Mouse (Mus musculus) retina, adult 2 months (tissue): Measurements from ENCODE around the gene Six6.

Experiments
- DNase-seq: peaks from one replicate; pipeline ENCODE4 v3.0.0-alpha.2; 2012; ENCODE audit warnings: low read depth, low spot score

The Six6 gene

DNA sequence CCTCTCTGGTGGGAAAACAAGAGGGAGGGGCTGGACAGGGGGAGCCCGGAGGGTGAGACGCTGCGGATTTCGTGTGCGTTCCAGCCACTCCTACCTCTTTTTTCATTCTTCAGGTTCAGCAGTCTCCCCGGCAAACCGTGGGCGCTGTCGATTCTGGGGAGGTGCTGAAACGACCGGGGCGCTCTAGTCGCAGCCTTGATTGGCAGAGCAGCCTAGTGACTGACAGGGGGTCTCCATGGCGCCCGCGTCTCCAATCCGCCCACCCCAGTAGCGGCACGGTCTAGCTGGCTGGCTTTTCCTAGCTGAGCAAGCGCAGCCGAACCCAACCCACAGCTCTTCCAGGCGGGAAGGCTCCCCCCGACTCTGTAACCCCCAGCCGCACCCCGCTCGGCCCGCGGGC lies at the start of gene Six6:
TSS of gene Six6 (plus strand) at position 277 of the 400 bp plus-strand sequence.
- no peak for DNase-seq

DNA sequence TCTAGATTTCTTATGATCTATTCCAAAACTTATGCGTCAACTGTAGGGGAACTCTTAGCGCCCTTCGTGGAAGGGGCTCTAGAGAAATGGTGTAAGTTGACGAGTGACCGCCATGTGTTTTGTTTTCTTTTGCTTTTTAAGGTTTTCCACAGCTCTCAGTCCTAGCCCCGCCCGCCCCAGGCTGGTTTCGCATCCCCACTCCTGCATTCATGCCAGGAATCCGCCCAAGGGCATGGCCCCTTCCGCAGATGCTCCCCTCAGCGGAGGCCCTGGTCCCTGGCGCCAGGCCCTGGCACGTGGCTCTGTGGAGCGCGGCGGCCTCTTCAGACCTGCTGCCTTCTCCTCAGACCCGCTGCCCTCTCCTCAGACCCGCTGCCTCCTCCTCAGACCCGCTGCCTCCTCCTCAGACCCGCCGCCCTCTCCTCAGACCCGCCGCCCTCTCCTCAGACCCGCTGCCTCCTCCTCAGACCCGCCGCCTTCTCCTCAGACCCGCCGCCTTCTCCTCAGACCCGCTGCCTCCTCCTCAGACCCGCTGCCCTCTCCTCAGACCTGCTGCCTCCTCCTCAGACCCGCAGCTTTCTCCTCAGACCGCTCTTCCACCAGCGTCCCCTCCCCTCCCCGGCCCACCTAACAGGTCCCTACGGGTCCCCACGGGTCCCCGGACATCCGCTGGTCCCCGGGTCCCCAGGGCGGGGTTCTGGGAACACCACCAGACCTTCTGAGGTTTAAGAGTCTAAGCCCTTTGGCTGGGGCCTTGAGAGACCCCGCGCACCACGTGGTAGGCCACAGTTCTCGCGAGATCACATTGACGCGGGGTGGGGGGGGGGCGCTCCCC lies 22.3 kb upstream of the Six6 start:
- no peak for DNase-seq

DNA sequence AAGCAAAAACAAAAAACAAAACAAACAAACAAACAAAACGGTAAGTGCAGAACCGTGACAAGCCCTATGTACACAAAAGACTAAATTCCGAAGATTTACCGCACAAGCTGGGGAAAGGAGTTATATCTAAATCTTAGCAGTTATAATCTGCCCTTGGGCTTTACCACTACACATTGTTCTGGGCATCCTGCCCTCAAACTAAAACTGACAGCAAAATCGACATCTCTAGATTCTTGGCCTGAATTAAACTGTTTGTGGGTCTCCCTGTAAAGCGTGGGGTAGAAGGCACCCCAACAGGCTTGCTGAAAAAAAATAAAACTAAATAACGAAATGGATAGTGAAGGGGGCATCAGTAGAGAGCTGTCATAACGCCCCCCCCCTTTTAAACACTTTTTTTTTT lies 2.9 kb upstream of the Six6 start:
- no peak for DNase-seq

DNA sequence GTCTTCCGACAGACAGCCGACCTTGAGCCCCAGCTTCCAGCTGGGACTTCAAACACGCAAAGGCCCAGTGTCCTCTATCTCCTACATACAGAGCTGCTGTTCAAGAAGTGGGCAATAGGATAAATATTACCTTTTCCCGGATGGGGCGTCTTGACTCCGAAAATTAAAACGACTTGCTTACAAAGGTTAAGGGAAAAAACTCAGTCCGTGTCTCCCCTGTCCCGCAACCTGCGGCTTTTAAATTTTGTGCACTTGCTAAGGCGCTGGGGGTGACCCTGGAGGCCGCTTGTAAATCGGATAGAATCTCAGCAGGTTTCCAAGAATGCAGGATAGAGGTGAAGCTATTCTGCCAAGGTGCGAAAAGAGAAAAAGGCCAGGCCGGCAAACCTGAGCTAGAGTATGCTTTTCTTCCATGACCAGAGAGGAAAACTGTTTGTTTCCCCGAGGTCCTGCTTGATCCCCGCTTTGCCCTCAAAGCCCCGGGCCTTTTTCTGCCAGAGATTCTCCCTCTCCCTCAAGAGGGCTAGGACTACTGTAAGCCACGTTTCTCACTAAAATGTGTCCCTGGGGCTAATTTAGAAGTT lies 2.1 kb upstream of the Six6 start:
- no peak for DNase-seq

DNA sequence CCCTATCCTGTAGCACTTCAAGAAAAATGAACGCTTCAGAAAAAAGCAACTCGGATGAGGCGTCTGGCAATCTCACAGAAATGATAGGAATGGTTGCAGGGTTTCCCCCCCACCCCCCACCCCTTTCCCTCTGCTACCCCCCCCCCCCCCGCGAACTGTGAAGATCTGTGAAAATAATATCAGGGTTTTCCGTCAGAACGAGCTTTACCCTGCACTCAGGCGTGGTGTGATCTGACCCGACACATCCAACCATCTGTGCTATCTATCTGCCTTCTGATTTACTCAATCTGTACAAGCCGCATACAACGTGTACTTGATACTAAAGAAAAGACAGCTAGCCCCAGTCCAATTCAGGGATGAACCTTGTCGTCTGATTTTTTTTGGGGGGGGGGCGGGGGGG lies 1.5 kb upstream of the Six6 start:
- no peak for DNase-seq

DNA sequence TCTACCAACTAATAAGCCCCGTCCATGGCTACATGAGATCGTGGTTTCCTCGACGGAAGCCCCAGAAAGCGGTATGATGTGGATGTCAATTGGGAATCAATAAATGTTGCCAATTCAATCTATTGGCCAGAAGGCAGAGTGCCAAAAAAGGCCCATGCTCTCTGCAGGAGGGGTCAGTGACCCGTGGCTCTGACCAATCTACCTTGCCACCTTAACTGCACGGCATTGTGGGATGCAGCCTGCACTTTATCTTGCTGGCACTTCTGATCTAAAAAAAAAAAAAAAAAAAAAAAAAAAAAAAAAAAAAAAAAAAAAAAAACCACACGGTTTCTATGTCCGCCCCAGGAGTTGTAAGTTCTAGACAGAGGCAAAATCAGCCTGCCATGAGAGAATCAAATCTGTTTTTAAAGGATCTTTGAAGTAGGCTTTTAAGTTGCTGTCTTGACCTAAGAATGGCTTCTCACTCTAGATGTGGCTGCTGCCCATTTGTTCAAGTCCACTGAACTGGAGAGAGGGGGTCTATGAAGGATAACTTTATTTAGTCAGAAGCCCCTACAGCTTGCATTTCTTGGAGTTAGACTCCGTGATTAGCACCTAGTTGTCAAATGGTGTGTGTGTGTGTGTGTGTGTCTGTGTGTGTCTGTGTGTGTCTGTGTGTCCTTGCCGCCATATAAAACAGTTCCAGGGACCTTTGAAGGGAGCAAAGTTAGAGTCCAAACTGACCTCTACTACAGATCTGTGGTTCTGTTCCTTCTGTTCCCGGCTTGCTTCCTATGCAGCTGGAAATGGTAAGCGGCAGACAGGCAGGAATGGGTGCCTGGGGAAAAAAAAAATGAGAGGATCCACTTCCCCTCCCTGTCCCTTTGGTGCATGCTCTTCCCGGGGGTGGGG lies 847 bp upstream of the Six6 start:
- DNase-seq, result no peak

DNA sequence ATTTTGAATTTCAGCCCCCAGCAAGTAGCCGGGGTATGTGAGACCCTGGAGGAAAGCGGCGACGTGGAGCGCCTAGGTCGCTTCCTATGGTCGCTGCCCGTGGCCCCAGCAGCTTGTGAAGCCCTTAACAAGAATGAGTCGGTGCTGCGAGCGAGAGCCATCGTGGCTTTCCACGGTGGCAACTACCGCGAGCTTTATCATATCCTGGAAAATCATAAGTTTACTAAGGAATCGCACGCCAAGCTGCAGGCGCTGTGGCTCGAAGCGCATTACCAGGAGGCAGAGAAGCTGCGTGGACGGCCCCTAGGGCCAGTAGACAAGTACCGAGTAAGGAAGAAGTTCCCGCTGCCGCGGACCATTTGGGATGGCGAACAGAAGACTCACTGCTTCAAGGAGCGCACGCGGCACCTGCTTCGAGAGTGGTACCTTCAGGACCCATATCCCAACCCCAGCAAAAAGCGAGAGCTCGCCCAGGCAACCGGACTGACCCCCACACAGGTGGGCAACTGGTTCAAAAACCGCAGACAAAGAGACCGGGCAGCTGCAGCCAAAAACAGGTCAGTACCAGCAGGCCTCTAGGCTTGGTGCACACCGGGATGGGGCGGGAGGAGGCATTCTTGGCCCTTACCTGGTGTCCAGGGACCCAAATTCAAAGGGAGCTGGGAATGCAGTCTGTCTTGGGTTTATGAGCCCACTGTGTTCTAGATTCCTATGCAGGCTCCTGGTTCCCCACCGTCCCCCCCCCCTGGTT lies 554 bp downstream of the Six6 start, which contains the start of gene 4930447C04Rik:
TSS of gene 4930447C04Rik (minus strand) at position 704 of the 751 bp plus-strand sequence.
- DNase-seq, result no peak

DNA sequence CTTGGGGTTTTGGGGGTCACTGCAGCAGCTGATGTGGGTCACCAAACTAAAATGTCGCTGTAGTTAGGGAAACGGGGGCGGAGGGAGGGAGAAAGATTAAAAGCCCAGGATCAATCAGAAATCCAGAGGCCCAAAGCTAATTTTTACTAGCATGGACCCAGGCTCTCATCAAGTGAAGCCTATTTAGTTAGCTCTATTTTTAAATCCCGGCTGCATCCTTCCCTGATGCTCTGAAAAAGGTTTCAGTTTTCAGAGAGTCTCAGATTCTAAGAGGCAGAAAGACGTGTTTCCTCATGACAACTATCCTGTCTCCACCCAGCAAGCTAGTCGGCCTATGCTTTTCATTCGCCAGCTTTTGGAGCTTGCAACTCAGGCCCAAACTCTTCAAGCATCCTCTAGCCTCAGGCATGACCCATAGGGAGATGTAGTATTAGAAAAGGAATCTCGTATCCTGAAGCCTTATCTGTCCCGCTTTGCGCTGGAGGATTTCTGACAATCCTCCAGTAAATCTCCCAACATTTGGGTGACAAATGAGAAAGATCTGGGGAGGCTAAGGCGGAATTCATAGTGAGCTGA lies 1.2 kb downstream of the Six6 start:
- DNase-seq, result no peak

DNA sequence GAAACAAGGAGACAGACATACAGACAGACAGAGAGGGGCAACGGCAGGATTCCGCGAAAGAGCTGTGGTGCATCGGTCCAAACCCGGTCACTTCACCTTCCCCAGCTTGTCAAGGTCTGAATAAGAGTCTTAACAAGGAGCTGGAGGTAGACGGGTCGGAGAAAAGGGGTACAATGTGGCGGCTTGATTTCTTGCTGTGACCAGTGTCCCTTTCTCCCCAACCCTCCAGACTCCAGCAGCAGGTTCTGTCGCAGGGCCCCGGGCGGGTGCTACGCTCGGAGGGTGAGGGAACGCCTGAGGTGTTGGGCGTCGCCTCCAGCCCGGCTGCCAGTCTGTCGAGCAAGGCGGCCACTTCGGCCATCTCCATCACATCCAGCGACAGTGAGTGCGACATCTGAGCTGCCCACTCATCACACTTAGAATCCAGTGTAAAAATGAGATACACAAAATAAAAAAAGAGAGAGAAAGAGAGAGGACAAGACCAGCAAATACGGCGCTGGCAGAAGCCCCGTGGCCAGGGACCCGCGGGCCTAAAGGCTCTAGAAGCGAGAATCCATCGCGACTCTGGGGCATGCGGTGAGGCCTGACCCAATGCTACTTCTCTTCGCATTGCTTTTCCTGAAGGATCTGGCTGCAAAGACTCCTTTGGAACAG lies 1.8 kb downstream of the Six6 start:
- no peak for DNase-seq

DNA sequence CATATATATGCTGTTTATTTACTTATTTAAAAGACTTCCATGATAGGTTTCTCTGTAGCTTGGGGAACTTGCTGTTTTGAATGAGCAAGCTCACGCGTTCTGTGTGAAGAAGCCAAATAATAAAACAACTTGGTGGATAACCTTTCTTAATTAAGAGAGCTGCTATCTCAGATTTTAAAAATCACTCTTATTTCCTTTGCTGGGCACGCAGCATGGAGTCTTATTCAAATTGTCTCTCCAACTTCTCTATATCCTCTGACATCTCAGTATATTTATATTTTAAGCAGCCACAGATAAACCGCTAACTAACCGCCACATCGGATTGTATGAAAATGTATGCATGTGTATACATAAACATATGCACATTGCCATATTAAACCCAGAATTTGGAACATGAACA lies 2.5 kb downstream of the Six6 start:
- DNase-seq, result no peak

DNA sequence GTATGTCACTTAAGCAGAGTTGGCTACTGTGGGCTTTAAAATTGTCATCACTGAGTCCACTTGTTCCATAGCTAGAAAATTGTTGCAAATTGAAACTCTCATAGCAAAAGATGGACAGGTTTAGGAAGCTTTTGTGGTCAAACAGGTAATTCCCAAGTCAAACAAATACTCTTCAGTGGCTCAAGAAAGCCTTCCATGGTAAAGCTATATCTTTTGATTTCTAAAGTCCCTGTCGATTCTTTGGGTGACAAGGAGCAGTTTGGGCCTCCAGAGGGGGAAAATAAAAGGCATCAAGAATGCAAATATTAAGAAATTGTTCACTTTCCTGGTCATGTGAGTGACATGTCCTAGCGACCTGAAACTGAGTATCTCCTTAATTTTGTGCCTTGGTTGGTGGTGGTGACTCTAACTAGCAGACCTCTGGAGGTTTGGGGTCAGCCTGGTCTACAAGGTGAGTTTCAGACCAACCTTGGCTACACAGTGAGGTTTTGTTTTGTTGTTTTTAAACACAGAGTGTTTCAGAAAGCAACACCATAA lies 4.0 kb downstream of the Six6 start:
- no peak for DNase-seq

DNA sequence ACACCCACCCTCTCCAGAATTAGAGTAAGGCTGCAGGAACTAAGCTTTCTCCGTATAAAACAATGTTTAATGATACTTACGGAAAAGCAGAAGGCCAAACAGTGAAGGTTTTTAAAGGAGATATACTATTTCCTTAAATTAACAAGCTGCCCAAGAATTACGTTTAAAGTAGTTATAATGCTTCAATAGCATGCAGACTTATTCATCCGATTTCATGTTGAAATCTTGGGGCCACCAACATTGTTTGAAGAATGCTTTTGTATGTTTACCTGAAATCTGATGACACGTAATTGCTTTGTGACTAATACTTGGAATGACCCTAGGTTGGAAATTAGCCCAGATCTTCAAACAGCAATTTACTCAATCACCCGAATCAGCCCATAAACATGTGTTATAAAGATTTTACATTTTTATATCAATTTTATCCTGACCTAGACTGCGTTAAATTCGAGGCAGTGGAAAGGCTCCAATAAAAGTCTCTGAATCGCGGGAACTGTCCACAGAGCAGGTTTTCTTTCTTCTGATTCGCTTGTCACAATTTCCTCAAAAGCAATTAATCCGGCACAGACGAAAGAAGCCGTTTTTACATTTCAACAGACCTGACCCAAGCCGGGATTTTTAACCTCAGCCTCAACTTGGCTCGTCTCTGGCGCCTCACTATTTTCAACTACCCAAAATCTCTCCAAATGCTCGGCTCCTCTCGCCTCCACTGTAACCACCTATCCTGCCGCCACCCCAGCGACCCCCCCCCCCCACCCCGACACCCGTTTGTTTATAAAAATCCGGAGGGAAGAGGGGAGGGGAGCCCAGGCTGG lies 4.9 kb downstream of the Six6 start:
- DNase-seq, result no peak

DNA sequence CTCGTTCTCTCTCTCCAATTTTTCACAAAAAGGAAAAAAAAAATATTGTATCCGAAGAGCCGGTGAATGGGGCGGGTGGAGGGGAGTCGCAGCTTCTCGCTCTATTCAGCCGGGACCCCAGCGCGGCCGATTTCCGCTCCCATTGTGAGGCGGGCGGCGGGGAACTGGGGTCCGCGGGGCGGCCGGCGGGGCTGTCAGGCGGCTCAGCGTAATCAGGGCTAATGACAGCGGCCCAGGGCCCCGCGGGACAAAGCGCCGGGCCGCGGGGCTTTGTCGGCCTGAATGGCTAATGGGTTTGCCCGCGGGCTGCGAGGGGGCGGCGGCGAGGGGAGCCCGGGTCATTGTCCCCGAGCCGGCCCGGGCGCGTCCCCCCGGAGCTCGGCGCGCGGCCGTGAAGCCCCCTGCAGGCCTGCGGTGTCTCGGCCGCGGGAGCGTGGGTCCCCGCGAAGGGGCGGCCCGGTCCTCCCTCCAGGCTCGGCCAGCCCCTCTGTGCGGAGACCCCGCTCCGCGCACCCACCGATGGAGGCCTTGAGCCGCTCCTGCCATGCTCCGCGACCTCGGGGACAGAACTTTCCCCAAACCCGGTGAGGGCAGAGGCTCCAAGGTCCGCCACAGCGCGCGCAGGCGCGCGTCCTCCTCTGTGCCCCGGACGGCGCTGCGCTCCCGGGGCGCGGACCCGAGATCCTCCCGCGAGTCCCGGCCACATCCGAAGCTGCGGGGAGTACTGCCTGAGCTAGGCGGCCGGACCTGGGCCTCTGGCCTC lies 5.8 kb downstream of the Six6 start:
- DNase-seq, result no peak

DNA sequence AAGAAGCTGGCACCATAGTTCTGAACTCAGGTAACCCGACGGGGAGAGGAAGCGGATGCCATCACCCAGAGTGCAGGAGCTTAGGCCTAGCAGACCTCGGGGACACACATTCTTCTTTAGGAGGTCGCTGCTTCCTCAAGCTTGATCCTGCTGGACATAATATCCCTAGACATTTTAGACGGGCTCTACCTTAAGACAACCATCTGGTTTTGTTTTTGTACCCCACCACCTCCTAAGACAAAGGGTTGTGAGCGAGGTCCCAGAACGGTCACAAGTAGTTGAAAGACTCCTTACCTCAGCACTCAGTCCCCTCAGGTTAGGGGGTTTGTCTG lies 6.3 kb downstream of the Six6 start:
- no peak for DNase-seq

DNA sequence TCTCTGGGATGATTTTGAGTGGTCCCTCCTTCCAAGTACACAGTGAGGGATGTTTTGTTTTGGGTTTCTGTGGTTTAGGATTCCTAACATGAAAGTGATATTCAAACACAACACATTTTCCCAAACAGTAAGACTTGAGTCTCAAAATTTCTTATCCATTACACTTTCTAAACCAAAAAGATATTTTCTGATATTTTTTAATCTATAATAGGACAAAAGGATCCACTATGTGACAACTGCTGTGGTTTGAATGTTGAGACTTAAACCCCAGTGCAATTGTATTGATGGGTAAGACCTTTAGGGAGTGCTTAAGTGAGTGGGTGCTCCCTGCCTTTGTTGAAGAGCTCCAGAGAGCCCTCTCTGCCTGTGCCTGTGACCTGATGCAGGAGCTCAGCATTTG lies 7.1 kb downstream of the Six6 start:
- DNase-seq, result no peak

DNA sequence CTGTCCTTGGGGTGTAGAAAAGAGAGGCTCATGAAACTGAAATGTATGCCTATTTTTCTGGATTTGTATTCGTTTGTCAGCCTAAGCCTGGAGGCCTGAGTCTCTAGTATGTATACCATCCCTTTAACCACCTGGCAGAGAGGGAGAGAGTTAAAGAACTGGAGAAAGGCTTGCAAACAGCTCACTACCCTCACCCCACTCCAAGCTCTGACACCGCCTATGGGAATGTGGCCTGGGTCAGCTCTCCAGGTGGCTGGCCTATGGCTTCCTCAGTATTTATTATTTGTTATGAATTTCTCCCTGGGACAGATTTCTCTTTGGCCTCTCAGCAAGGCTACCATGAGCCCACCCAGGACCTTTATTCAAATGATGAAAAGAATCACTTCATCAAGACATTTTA lies 7.6 kb downstream of the Six6 start:
- DNase-seq, result no peak

DNA sequence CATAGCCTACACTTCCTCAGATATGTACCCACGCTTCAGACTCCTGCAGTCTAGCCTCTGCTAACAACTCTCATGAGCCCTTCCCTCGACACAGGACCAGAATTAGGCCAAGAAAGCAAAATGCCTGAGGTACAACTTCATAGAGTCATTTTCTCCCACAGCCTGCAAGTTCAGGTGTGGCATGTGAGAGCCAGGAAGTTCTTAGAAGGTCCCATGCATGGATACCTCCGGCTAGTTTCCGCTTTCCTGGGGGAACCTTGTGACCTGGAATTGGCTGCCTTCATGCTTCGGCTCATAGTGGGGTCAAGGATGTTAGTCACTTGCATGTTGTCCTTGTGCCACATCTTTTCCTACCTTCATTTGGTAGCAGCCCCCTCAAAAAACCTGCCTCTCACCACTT lies 13.4 kb downstream of the Six6 start:
- DNase-seq, result no peak

DNA sequence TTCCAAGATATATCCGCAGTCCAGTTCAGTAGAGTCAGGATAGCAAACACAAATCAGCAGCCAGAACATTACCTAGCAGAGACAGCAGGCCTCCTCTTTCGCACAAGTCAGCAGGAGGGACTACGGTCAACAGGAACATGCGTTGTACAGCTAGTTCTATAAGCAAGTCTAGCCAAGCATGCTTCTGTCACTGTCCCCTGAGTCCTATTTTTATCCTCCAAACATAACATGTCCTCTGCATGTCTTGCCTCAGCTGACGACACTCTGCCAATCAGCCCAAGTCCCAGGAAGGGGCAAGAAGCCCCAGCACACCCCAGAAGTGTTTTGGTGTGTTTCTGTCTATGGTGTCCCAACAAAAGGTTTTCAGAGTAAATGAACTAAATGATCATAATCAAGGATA lies 14.2 kb downstream of the Six6 start:
- DNase-seq, result no peak

DNA sequence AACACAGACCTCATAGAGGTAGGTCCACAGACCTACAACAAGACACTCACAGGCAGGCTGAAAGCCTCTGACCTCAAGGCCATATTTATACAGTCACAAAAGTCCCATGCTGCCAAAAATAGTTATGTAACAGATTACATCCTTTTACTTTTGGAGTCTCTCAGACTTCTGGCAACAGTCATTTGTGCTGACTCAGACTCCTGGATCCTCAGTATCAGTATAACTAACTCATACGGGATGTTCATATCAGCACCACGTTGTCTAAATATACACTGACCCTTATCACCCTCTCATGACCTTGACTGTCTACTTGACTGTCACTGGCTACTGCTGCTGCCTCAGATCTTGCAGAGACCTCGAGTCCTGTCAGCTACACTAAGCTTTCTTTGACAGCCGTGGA lies 15.2 kb downstream of the Six6 start:
- DNase-seq, result no peak
